Comparison of ENCODE assay signal across 23 mouse cellular contexts in the genomic region with DNA sequence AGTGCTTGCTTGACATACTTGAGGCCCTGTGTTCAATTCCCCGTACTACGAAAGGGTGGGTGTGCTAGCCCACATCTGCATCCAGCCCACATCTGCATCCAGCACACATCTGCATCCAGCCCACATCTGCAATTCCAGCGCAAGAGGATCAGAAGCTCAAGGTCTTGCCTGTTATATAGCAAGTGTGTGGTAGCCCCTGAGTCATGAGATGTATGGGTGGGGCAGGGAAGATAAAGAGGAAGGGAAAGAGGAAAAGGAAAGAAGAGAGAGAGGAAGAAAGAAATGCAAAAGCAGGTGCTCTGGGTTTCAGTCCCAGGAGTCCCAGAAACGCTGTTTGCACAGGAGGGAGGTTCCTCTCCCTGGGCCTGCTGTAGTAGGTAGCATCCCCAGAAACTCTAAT.
"Had no signal": no experiment of that assay in that cellular context is flagged by ENCODE, and none has a peak within 500 bp of the region (broad histone marks: within the 10 kb centered on the region; RNA-seq: fewer than 3 reads in every experiment).

No protein-coding gene starts in this region.

- H3K27me3 ChIP-seq: liver, embryonic 13.5 days; liver, embryonic 15.5 days; lung, embryonic 15.5 days; midbrain, embryonic 12.5 days; neural tube, embryonic 12.5 days; neural tube, embryonic 15.5 days had no signal

- DNase-seq: liver, embryonic 13.5 days; liver, postnatal 0 days; lung, adult 2 months; lung, postnatal 4 days; midbrain, embryonic 14.5 days; retina, postnatal 1 day; right cerebral cortex, adult 18-20 months; right cerebral cortex, postnatal 25 days; right cerebral cortex, postnatal 4 days; spleen, adult 18-20 months; thymus, adult 18-20 months; thymus, postnatal 14 days; thymus, postnatal 36 days had no signal

- H3K9ac ChIP-seq: liver, embryonic 13.5 days; liver, embryonic 15.5 days; liver, postnatal 0 days; lung, embryonic 15.5 days; midbrain, embryonic 12.5 days; neural tube, embryonic 12.5 days; neural tube, embryonic 15.5 days had no signal

- H3K27ac ChIP-seq: liver, embryonic 13.5 days; liver, embryonic 15.5 days; lung, embryonic 15.5 days; midbrain, embryonic 10.5 days; midbrain, embryonic 12.5 days; neural tube, embryonic 12.5 days; neural tube, embryonic 15.5 days had no signal

- H3K4me1 ChIP-seq: liver, embryonic 13.5 days; liver, embryonic 15.5 days; lung, embryonic 15.5 days had no signal

- ATAC-seq: liver, postnatal 0 days; lung, postnatal 0 days; midbrain, embryonic 16.5 days had no signal

- H3K4me3 ChIP-seq: liver, embryonic 13.5 days; liver, embryonic 15.5 days; lung, embryonic 15.5 days; midbrain, embryonic 10.5 days; midbrain, embryonic 12.5 days; myocyte; neural tube, embryonic 12.5 days; neural tube, embryonic 15.5 days had no signal

- H3K9me3 ChIP-seq: liver, embryonic 13.5 days; liver, embryonic 15.5 days; lung, embryonic 15.5 days; midbrain, embryonic 10.5 days; midbrain, embryonic 12.5 days; neural tube, embryonic 12.5 days; neural tube, embryonic 15.5 days had no signal

- H3K4me2 ChIP-seq: liver, embryonic 11.5 days; liver, embryonic 13.5 days; liver, embryonic 15.5 days; lung, embryonic 15.5 days; midbrain, embryonic 12.5 days; neural tube, embryonic 12.5 days; neural tube, embryonic 15.5 days had no signal
